Mouse (Mus musculus): ENCODE results near the gene Akap6. TPM values are rescaled to one million over a fixed set of nuclear protein-coding genes. Genes with fewer than 3 reads are reported as not detected.

Gene Akap6
- total and polyA plus RNA-seq, 3 experiments: not detected

GRCm38 (mm10) chr12:52856104-52856503, 156.9 kb downstream of the Akap6 start:
- Histone ChIP-seq H3K27ac (ENCODE audit: control insufficient read depth, low read depth, low read length) (no peak overlapping the region), H3K4me3 (ENCODE audit: control insufficient read depth in 1 of 2, insufficient read depth in 1 of 2, low read depth in 2 of 2, low read length in 2 of 2) (no peak overlapping the region), H3K79me2 (ENCODE audit: control insufficient read depth, insufficient read depth, low read length, poor library complexity) (no peaks in the 10 kb centered on the region), H3K27me3 (ENCODE audit: control insufficient read depth in 1 of 2, insufficient read depth in 2 of 2, low read length in 2 of 2) (no peaks in the 10 kb centered on the region; a peak in 3 of 4 replicates), H3K9ac (ENCODE audit: control insufficient read depth, low read depth, low read length, poor library complexity, severe bottlenecking) (no peak overlapping the region), H3K9me3 (replicated peaks; ENCODE audit: insufficient read depth, low read length) (no peaks in the 10 kb centered on the region), H3K4me1 (ENCODE audit: control insufficient read depth in 1 of 2, insufficient read depth in 2 of 2, low read length in 2 of 2) (no peaks in the 10 kb centered on the region), H3K36me3 (ENCODE audit: control insufficient read depth in 1 of 2, insufficient read depth in 2 of 2, low read length in 2 of 2) (no peaks in the 10 kb centered on the region)
- DNase-seq (ENCODE audit: low read depth, low spot score): no peak
- TF ChIP-seq GABPA (IDR thresholded peaks at IDR 0.05; ENCODE audit: low read depth, low read length) (no peak), POLR2A (IDR thresholded peaks at IDR 0.05; ENCODE audit: control insufficient read depth in 1 of 2, insufficient read depth in 1 of 2, low read depth in 1 of 2, low read length in 2 of 2, poor library complexity in 1 of 2) (no peak), ETS1 (IDR thresholded peaks at IDR 0.05; ENCODE audit: low read depth, low read length) (no peak), ZMIZ1 (IDR thresholded peaks at IDR 0.05; ENCODE audit: low read depth, low read length) (no peak), EP300 (IDR thresholded peaks at IDR 0.05; ENCODE audit: low read depth in 1 of 2, low read length in 2 of 2) (no peak), NRF1 (IDR thresholded peaks at IDR 0.05; ENCODE audit: insufficient read depth, low read depth, low read length, poor library complexity, severe bottlenecking) (no peak), MEF2A (IDR thresholded peaks at IDR 0.05; ENCODE audit: extremely low read depth, insufficient replicate concordance, low read depth, low read length, poor library complexity, severe bottlenecking) (no peak), POLR2AphosphoS5 (IDR thresholded peaks at IDR 0.05; ENCODE audit: borderline replicate concordance, low read depth, low read length) (no peak), NELFE (IDR thresholded peaks at IDR 0.05; ENCODE audit: low read depth, low read length) (no peak), MAX (IDR thresholded peaks at IDR 0.05; ENCODE audit: low read length) (no peak)

GRCm38 (mm10) chr12:52857306-52857705, 158.1 kb downstream of the Akap6 start:
- Histone ChIP-seq H3K36me3 (ENCODE audit: control insufficient read depth in 1 of 2, insufficient read depth in 2 of 2, low read length in 2 of 2) (no peaks in the 10 kb centered on the region), H3K79me2 (ENCODE audit: control insufficient read depth, insufficient read depth, low read length, poor library complexity) (no peaks in the 10 kb centered on the region), H3K9ac (ENCODE audit: control insufficient read depth, low read depth, low read length, poor library complexity, severe bottlenecking) (no peak overlapping the region), H3K9me3 (replicated peaks; ENCODE audit: insufficient read depth, low read length) (no peaks in the 10 kb centered on the region), H3K4me3 (ENCODE audit: control insufficient read depth in 1 of 2, insufficient read depth in 1 of 2, low read depth in 2 of 2, low read length in 2 of 2) (no peak overlapping the region), H3K4me1 (ENCODE audit: control insufficient read depth in 1 of 2, insufficient read depth in 2 of 2, low read length in 2 of 2) (no peaks in the 10 kb centered on the region), H3K27ac (ENCODE audit: control insufficient read depth, low read depth, low read length) (no peak overlapping the region), H3K27me3 (ENCODE audit: control insufficient read depth in 1 of 2, insufficient read depth in 2 of 2, low read length in 2 of 2) (no peaks in the 10 kb centered on the region; a peak in 3 of 4 replicates)
- no peak for DNase-seq (ENCODE audit: low read depth, low spot score)
- TF ChIP-seq ZC3H11A (IDR thresholded peaks at IDR 0.05; ENCODE audit: low read depth, low read length): no peak
- TF ChIP-seq POLR2AphosphoS2 (IDR thresholded peaks at IDR 0.05; ENCODE audit: low read length): no peak
- TF ChIP-seq TBP (IDR thresholded peaks at IDR 0.05; ENCODE audit: low read depth, low read length): no peak
- no peak for TF ChIP-seq JUND (IDR thresholded peaks at IDR 0.05; ENCODE audit: low read depth, low read length)
- no peak for TF ChIP-seq MAX (IDR thresholded peaks at IDR 0.05; ENCODE audit: low read length)
- no peak for TF ChIP-seq BHLHE40 (IDR thresholded peaks at IDR 0.05; ENCODE audit: borderline replicate concordance, low read depth, low read length)
- TF ChIP-seq CHD2 (IDR thresholded peaks at IDR 0.05; ENCODE audit: low read length): no peak
- no peak for TF ChIP-seq NELFE (IDR thresholded peaks at IDR 0.05; ENCODE audit: low read depth, low read length)
- no peak for TF ChIP-seq RAD21 (IDR thresholded peaks at IDR 0.05; ENCODE audit: low read depth, low read length)
- TF ChIP-seq GABPA (IDR thresholded peaks at IDR 0.05; ENCODE audit: low read depth, low read length): no peak
- no peak for TF ChIP-seq SMC3 (IDR thresholded peaks at IDR 0.05; ENCODE audit: low read depth, low read length)
- no peak for TF ChIP-seq USF2 (IDR thresholded peaks at IDR 0.05; ENCODE audit: borderline replicate concordance in 1 of 2, insufficient read depth in 1 of 2, low read depth in 1 of 2, low read length in 2 of 2)
- no peak for TF ChIP-seq MAFK (IDR thresholded peaks at IDR 0.05; ENCODE audit: borderline replicate concordance, low read depth, low read length)
- TF ChIP-seq HCFC1 (IDR thresholded peaks at IDR 0.05; ENCODE audit: low read depth, low read length): no peak
- no peak for TF ChIP-seq POLR2AphosphoS5 (IDR thresholded peaks at IDR 0.05; ENCODE audit: borderline replicate concordance, low read depth, low read length)
- TF ChIP-seq POLR2A (IDR thresholded peaks at IDR 0.05; ENCODE audit: control insufficient read depth in 1 of 2, insufficient read depth in 1 of 2, low read depth in 1 of 2, low read length in 2 of 2, poor library complexity in 1 of 2): no peak
- no peak for TF ChIP-seq GATA1 (IDR thresholded peaks at IDR 0.05; ENCODE audit: low read depth, low read length)
- TF ChIP-seq TAL1 (IDR thresholded peaks at IDR 0.05; ENCODE audit: low read length): no peak
- no peak for TF ChIP-seq E2F4 (IDR thresholded peaks at IDR 0.05; ENCODE audit: borderline replicate concordance, low read depth, low read length)
